In genomic region chr19:21272655-21273284, GRCm38 (mm10) we compare ENCODE assay signal across 8 mouse cellular contexts. TPM values are rescaled to one million over a fixed set of nuclear protein-coding genes. Genes with fewer than 3 reads are reported as not detected.
DNase-seq lines count a peak whose midpoint lies in the region; ATAC-seq and TF ChIP-seq lines count a peak whose summit lies in the region.

No protein-coding gene starts in this region.

- peak; percentile 29 for ATAC-seq in common myeloid progenitor, adult 5-6 weeks (replicated peaks; ENCODE audit: low read depth, poor library complexity, severe bottlenecking)
- peak; percentile 9 for ATAC-seq in hindbrain, embryonic 16.5 days
- peak; percentile 39 for ATAC-seq in megakaryocyte, adult 5-6 weeks (ENCODE audit: poor library complexity, severe bottlenecking)

- intact Hi-C loops in gastrocnemius, adult 2 months (cut with DNase I) = loop anchor here (5.0 kb wide), 3 partner anchors 130 to 1870 kb away; partner anchors contain the start of gene Klf9

- peak overlapping the region; percentile 84 for H3K4me3 ChIP-seq in gastrocnemius, adult 2 months
- H3K4me3 ChIP-seq in hindbrain, embryonic 16.5 days (ENCODE audit: low read length) = peak overlapping the region; percentile 96

- under 1% methylated on average over 53 of the region's 66 CpGs for WGBS in hindbrain, embryonic 16.5 days

- H3K4me2 ChIP-seq in hindbrain, embryonic 16.5 days (ENCODE audit: low read length) = peak overlapping the region; percentile 32

- no peaks in the 10 kb centered on the region for H3K9me3 ChIP-seq in hindbrain, embryonic 16.5 days (ENCODE audit: control insufficient read depth, low read length)

- peak; percentile 70 for DNase-seq in ZHBTc4 (ENCODE audit: low read depth, low spot score)
- DNase-seq in gastrocnemius, adult 2 months = peak; percentile 87
- DNase-seq in left cerebral cortex, adult 9 months (ENCODE audit: low spot score in 2 of 2) = peak; percentile 13 to 49
- peak; percentile 51 to 61 for DNase-seq in right cerebral cortex, postnatal 36 days (ENCODE audit: low spot score in 2 of 2)
- DNase-seq in urinary bladder, postnatal 4 days (ENCODE audit: low spot score in 2 of 2) = peak; percentile 70 to 71

- peaks cover 18% of the 10 kb centered on the region for H3K4me1 ChIP-seq in hindbrain, embryonic 16.5 days (ENCODE audit: control insufficient read depth, insufficient read depth, low read depth, low read length)

- H3K9ac ChIP-seq in hindbrain, embryonic 16.5 days (ENCODE audit: low read depth, low read length) = peak overlapping the region; percentile 100

- peak overlapping the region; percentile 100 for H3K27ac ChIP-seq in gastrocnemius, adult 2 months
- H3K27ac ChIP-seq in hindbrain, embryonic 16.5 days (ENCODE audit: low read depth, low read length) = peak overlapping the region; percentile 100

- H3K36me3 ChIP-seq in hindbrain, embryonic 16.5 days (ENCODE audit: control insufficient read depth, insufficient read depth, low read length) = 0 out of 2 replicates have a peak, but pooled peaks cover 2% of the 10 kb centered on the region

- no peak for TF ChIP-seq CTCF in gastrocnemius, adult 2 months (IDR thresholded peaks at IDR 0.05)

- H3K27me3 ChIP-seq in hindbrain, embryonic 16.5 days (replicated peaks; ENCODE audit: control insufficient read depth, insufficient read depth, low read length) = no peaks in the 10 kb centered on the region

RNA-seq across cellular contexts. Expression of gene Zfand5, which starts 0.7 kb away (rescaled TPM):
- 152 and 154 TPM in 2 replicates for total RNA-seq in common myeloid progenitor, adult 5-6 weeks (2017)
- total RNA-seq in gastrocnemius, adult 2 months (2021) = 100 to 1,000 TPM; 216 to 335 TPM
- 119 and 137 TPM in 2 replicates for polyA plus RNA-seq in hindbrain, embryonic 16.5 days (2015; fragmentation: Nextera tagmentation; extraction: Ambion mirVana)
- total RNA-seq in megakaryocyte, adult 5-6 weeks (2015) = 127 and 129 TPM in 2 replicates
- total RNA-seq in megakaryocyte, adult 5-6 weeks (2017) = 98.6 and 107 TPM in 2 replicates

Comparison
In these comparisons a context has a peak if more than half of its experiments do, and no peak if none do; other contexts are left out.
1. Peak in every context shown above with its lines: DNase-seq, ATAC-seq, H3K4me3 ChIP-seq and H3K27ac ChIP-seq.
2. DNase-seq: peak in every context shown above with its lines; median percentile 87 in gastrocnemius, adult 2 months; 70 in urinary bladder, postnatal 4 days; 70 in ZHBTc4; 56 in right cerebral cortex, postnatal 36 days; 31 in left cerebral cortex, adult 9 months.